Mouse (Mus musculus) megakaryocyte, embryonic 14.5 days (primary cell): ENCODE measurements at regions not wholly inside any gene's neighbourhood (a gene's known extent, or its start where the extent isn't known, plus 50 kb on each side); places are given as distances from the start of the nearest gene placed in this dataset.

Source experiments
- FLI1 ChIP-seq: IDR thresholded peaks from 2 replicates; pipeline ENCODE4 v1.6.1; 2012; ENCODE audit warnings: low read length, inconsistent platforms, mixed read lengths
- GATA1 ChIP-seq: IDR thresholded peaks from 3 replicates; pipeline ENCODE4 v1.6.1; 2012; ENCODE audit warnings: mixed read lengths, low read length, inconsistent platforms, borderline replicate concordance

- no peak for TF ChIP-seq FLI1
- TF ChIP-seq GATA1: no peak
These were observed 92.5 kb downstream of the Nfkbiz start for GRCm38 (mm10) chr16:55746159-55746558.
